Mouse (Mus musculus) midbrain, postnatal 0 days (tissue): ENCODE results near the gene Mnd1. TPM values are rescaled to one million over a fixed set of nuclear protein-coding genes. Genes with fewer than 3 reads are reported as not detected.

Source experiments
- ATAC-seq: fragments of 200-750 bp; cut with Nextera tagmentation; 2 replicates; pipeline ENCODE4 v1.8.0; 2017; ENCODE audit warnings: moderate number of reproducible peaks, mild to moderate bottlenecking, moderate TSS enrichment, moderate library complexity; ENCODE audit not compliant: low FRiP score
- DNase-seq: peaks from one replicate; pipeline ENCODE4 v3.0.0-alpha.2; 2015; ENCODE audit warnings: low spot score
- H3K27ac ChIP-seq: fragments of 300-500 bp; sonication (generic); 2 replicates; pipeline ENCODE4 v1.5.1; 2014; ENCODE audit warnings: low read depth, mild to moderate bottlenecking, low read length, mixed read lengths
- H3K27me3 ChIP-seq: fragments of 300-500 bp; sonication (generic); 2 replicates; pipeline ENCODE4 v1.6.1; 2014; ENCODE audit warnings: low read length, control low read depth, mixed read lengths; ENCODE audit not compliant: insufficient read depth
- H3K36me3 ChIP-seq: fragments of 300-500 bp; sonication (generic); 2 replicates; pipeline ENCODE4 v1.6.1; 2014; ENCODE audit warnings: low read length, control low read depth, mixed read lengths; ENCODE audit not compliant: insufficient read depth
- H3K4me1 ChIP-seq: fragments of 300-500 bp; sonication (generic); 2 replicates; pipeline ENCODE4 v1.6.1; 2014; ENCODE audit warnings: mild to moderate bottlenecking, control low read depth, antibody characterized with exemption, low read length, mixed read lengths; ENCODE audit not compliant: insufficient read depth
- H3K4me2 ChIP-seq: fragments of 300-500 bp; sonication (generic); 2 replicates; pipeline ENCODE4 v1.6.1; 2014; ENCODE audit warnings: low read depth, mild to moderate bottlenecking, low read length, mixed read lengths; ENCODE audit not compliant: poor library complexity, severe bottlenecking
- H3K4me3 ChIP-seq: fragments of 300-500 bp; sonication (generic); 2 replicates; pipeline ENCODE4 v1.5.1; 2014; ENCODE audit warnings: low read depth, mild to moderate bottlenecking, low read length, moderate library complexity
- H3K9ac ChIP-seq: fragments of 300-500 bp; sonication (generic); replicated peaks from 2 replicates; pipeline ENCODE4 v1.6.1; 2014; ENCODE audit warnings: mild to moderate bottlenecking, low read length, moderate library complexity, mixed read lengths; ENCODE audit not compliant: poor library complexity, severe bottlenecking
- H3K9me3 ChIP-seq: fragments of 300-500 bp; sonication (generic); 2 replicates; pipeline ENCODE4 v1.6.1; 2016; ENCODE audit warnings: low read length, control low read depth
- CTCF ChIP-seq: IDR thresholded peaks from 2 replicates; pipeline ENCODE4 v1.5.1; 2016; ENCODE audit warnings: antibody characterized with exemption, mild to moderate bottlenecking
- WGBS: fragments of 180-500 bp; shearing (Covaris S2); extraction: QIAGEN DNeasy Blood & Tissue Kit; methylation state at CpG from one replicate; pipeline ENCODE4 v1.1.7; 2014; 5-methylcytosine and 5-hydroxymethylcytosine counted together
- polyA plus RNA-seq: library from polyadenylated mRNA; unstranded; fragments of >200 nt; fragmentation: Nextera tagmentation; extraction: Ambion mirVana; gene quantifications from 2 replicates; pipeline ENCODE4 v1.2.1, GENCODE M21; 2015
- total RNA-seq: library from RNA; depleted of rRNA; stranded (reverse); fragments of >200 nt; gene quantifications from 2 replicates; pipeline ENCODE4 v1.2.3, GENCODE M21; 2014

Mnd1 gene
- total and polyA plus RNA-seq, 2 experiments from 2014 or later, result 1.9 to 2.5 TPM

DNA sequence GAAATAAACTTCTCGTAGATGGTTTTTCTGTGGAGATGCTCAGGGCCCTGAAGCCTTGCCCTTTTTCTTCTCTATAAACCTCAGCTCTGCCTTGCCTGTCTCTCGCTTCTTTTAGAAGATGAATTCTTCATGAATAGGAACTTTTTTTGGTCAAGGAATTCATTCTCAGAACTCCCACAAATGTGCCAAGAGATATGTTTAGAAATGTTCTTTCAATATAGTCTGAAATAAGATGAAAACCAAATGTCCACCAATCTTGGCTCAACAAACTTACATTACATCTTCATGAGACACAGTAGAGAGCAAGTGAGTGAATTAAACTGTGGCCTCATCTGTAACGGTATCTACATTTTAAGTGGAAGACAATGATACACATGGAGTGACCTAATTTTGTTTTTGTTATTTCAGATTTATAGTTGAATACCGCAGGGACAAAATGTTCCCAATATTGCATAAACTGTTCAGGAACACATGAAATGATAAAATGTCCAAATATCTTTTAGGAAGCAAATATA is 74.3 kb downstream of the Mnd1 start:
- TF ChIP-seq CTCF, result no peak
- Histone ChIP-seq H3K4me2 (no peak overlapping the region), H3K9me3 (no peaks in the 10 kb centered on the region), H3K4me3 (no peak overlapping the region), H3K27ac (no peak overlapping the region), H3K4me1 (no peaks in the 10 kb centered on the region), H3K36me3 (no peaks in the 10 kb centered on the region), H3K27me3 (no peaks in the 10 kb centered on the region), H3K9ac (no peak overlapping the region)
- DNase-seq (no peak), ATAC-seq (no peak)
- 92% methylated on average over 4 of the region's 4 CpGs for WGBS

DNA sequence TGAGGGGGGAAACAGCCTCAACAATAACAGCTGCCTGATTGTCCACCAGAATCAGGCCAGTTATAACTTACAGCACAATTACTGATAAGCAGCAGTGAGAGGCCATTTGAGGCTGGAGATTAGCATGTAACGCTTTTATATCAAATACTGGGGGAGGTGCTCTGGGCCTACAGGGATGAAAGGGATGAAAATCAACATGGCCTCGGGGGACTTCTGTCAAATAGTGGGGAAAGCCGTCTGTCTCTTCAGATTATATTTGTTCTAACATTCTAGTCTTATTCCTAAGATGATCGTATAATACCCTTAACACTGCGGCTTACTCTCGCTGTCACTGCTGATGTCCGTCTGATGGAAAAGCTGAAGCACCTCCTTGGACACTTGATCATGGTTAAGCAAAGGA is 75.5 kb downstream of the Mnd1 start:
- H3K9me3 ChIP-seq, result no peaks in the 10 kb centered on the region
- H3K27me3 ChIP-seq, result no peaks in the 10 kb centered on the region
- no peak overlapping the region for H3K27ac ChIP-seq
- no peak overlapping the region for H3K9ac ChIP-seq
- no peak for ATAC-seq
- H3K4me3 ChIP-seq, result no peak overlapping the region
- no peak for TF ChIP-seq CTCF
- no peak for DNase-seq
- 40% methylated on average over 7 of the region's 7 CpGs for WGBS
- no peaks in the 10 kb centered on the region for H3K36me3 ChIP-seq
- no peaks in the 10 kb centered on the region for H3K4me1 ChIP-seq
- no peak overlapping the region for H3K4me2 ChIP-seq

DNA sequence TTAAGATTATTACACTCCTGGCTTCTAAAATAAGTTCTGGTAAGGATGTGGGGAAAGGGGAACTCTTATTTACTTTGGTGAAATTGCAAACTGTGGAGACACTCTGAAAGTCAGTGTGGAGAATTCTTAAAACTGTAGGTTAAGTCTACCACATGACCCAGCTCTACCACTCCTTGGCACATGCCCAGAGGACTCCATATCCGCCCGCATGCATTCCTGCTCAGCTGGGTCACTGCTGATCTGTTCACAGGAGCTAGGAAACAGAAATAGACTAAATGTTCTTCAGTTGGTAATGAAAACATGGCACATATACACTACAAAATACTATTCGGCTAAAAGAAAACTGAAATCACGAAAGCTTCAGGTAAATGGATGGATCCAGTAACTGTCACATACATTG is 78.1 kb downstream of the Mnd1 start:
- Histone ChIP-seq H3K4me1 (no peaks in the 10 kb centered on the region), H3K4me2 (no peak overlapping the region), H3K36me3 (no peaks in the 10 kb centered on the region), H3K9me3 (no peaks in the 10 kb centered on the region), H3K27me3 (no peaks in the 10 kb centered on the region), H3K9ac (no peak overlapping the region), H3K4me3 (no peak overlapping the region), H3K27ac (no peak overlapping the region)
- ATAC-seq, result no peak
- no peak for TF ChIP-seq CTCF
- 93% methylated on average over 4 of the region's 4 CpGs for WGBS
- no peak for DNase-seq

DNA sequence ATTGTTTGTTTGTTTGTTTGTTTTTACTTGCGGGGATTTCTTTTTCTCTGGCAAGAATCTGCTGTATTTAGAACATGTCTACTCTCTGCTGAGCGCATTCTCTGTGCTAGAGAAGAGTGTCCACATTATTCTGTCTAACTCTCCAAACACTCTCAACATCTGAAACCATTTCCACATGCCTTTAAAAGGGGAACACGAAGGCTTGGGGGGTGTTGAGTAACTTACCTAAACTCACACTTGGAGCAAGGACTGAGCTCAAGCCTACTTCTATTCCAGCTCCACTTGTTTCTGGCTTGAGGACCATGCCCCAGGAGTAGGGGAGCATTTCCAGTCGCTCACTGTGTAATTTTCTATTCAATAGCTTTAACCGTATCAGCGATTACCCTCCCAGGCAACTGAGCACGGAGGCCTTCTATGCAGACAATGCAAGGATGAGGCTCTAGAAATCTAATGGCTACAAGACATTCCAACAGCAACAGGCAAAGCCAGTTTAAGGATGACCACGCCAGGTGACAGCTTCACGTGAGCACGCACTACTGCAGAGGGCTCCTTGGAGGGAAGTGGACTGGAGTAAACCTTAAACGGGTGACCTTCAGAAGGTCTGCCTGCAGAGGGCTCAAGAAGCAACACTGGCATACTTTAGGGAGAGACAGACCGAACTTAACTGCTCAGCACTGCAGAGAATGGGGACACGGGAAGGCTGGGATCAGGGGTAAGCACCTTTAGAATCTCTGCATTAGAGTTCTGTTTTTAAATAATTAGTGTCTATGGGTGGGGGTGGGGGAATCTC is 78.8 kb downstream of the Mnd1 start:
- Histone ChIP-seq H3K27me3 (no peaks in the 10 kb centered on the region), H3K27ac (no peak overlapping the region), H3K36me3 (no peaks in the 10 kb centered on the region), H3K9ac (no peak overlapping the region), H3K9me3 (no peaks in the 10 kb centered on the region), H3K4me1 (no peaks in the 10 kb centered on the region), H3K4me3 (no peak overlapping the region), H3K4me2 (no peak overlapping the region)
- DNase-seq (no peak), ATAC-seq (no peak)
- no peak for TF ChIP-seq CTCF
- WGBS, result 73% methylated on average over 13 of the region's 13 CpGs

DNA sequence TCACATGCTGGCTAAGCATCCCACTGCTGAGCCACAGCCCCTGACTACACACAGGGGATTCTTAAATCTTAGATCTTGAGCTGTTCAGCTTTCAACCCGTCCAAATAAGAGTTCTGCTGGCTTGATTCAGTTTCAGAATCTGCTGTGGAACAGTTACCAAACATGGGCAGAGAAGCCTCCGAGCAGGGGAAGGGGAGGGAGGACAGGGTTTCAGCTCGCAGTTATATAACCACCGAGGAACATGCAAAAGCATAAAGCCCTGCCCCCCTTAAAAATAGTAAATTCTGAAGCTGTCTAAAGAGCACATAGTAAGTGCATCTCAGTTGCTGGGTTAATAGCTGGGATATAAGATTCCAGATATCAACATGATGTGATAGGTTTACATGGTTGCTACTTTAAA is 80.1 kb downstream of the Mnd1 start:
- Histone ChIP-seq H3K9me3 (no peaks in the 10 kb centered on the region), H3K4me3 (no peak overlapping the region), H3K36me3 (no peaks in the 10 kb centered on the region), H3K27ac (no peak overlapping the region), H3K4me2 (no peak overlapping the region), H3K9ac (no peak overlapping the region), H3K4me1 (no peaks in the 10 kb centered on the region), H3K27me3 (no peaks in the 10 kb centered on the region)
- ATAC-seq (no peak), DNase-seq (no peak)
- no peak for TF ChIP-seq CTCF
- 76% methylated on average over 4 of the region's 4 CpGs for WGBS

DNA sequence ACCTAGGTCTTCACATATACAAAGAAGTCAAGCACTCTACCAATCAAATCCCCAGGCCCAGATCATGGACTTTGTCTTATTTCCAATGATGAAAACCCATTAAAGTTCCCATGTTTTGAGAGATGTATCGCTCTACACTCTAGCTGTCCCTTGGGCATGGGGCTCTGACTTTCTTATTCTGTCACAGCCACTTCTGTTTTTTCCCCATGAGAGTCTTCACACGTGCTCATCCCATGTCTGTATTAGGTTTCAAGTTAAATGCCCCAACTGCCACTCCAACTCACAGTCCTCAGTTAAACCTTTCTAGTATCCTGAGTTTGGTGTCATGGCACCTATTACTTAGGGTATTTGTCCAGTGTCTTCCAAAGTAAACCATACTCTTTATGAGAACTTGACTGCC is 80.8 kb downstream of the Mnd1 start:
- TF ChIP-seq CTCF, result no peak
- Histone ChIP-seq H3K9ac (no peak overlapping the region), H3K4me1 (no peaks in the 10 kb centered on the region), H3K4me3 (no peak overlapping the region), H3K4me2 (no peak overlapping the region), H3K9me3 (no peaks in the 10 kb centered on the region), H3K27me3 (no peaks in the 10 kb centered on the region), H3K36me3 (no peaks in the 10 kb centered on the region), H3K27ac (no peak overlapping the region)
- ATAC-seq, result no peak
- WGBS, result 93% methylated on average over 2 of the region's 2 CpGs
- no peak for DNase-seq
